Mouse (Mus musculus): Measurements from ENCODE around the gene Entpd3. TPM values are rescaled to one million over a fixed set of nuclear protein-coding genes. Genes with fewer than 3 reads are reported as not detected.
A peak's percentile ranks its signal among the peaks of the same experiment; 100 is the strongest.

The Entpd3 gene
- polyA plus RNA-seq, 1 experiment from 2014 or later = 1.8 TPM

DNA sequence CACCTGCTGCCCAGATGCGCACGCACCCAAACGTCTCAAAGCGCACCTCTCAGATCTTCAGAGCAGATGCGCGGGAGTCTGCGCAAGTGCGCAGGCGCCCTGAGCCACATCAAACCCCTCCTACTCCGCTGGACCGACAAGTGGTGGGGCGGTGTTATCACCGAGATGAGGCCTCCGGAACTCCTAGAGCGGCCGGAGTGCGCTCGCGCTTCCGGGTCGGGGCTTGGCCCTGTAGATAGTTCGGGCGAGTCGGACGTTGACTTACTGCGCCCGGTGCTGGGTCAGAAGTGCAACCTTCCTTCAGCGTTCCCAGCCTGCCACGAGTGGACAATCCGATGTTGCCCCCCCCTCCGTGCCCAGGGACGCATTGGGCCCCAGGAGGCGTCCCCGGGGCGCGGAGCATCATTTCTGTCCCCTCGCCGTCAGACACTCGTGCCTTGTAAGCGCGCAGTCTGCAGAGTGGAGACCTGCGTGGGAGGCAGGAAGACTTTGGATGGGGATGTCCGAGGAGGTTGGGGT lies 37.6 kb downstream of the Entpd3 start:
- peak overlapping the region; percentile 94 for H3K4me2 ChIP-seq (replicated peaks; ENCODE audit: low read depth, low read length)
- peak; percentile 94 for ATAC-seq (ENCODE audit: low FRiP score, low TSS enrichment)
- no peaks in the 10 kb centered on the region for H3K9me3 ChIP-seq (ENCODE audit: low read length)
- WGBS = under 1% methylated on average over 43 of the region's 43 CpGs
- H3K9ac ChIP-seq (replicated peaks; ENCODE audit: low read length) = peak overlapping the region; percentile 87
- no peaks in the 10 kb centered on the region for H3K27me3 ChIP-seq (ENCODE audit: insufficient read depth, low read length)
- H3K27ac ChIP-seq (ENCODE audit: low read length) = peak overlapping the region; percentile 62
- H3K4me3 ChIP-seq (ENCODE audit: low read length) = peak overlapping the region; percentile 64
- H3K36me3 ChIP-seq (ENCODE audit: insufficient read depth, low read length) = peaks cover 37% of the 10 kb centered on the region
- H3K4me1 ChIP-seq (ENCODE audit: insufficient read depth, low read length) = peaks cover 18% of the 10 kb centered on the region

- H3K9ac ChIP-seq (replicated peaks; ENCODE audit: low read length) = peak overlapping the region; percentile 87
- WGBS = 54% methylated on average over 12 of the region's 12 CpGs
- H3K27ac ChIP-seq (ENCODE audit: low read length) = peak overlapping the region; percentile 1; the same call in 1 of the 2 replicates
- peak overlapping the region; percentile 94 for H3K4me2 ChIP-seq (replicated peaks; ENCODE audit: low read depth, low read length)
- H3K36me3 ChIP-seq (ENCODE audit: insufficient read depth, low read length) = peaks cover 34% of the 10 kb centered on the region
- no peaks in the 10 kb centered on the region for H3K27me3 ChIP-seq (ENCODE audit: insufficient read depth, low read length)
- H3K4me1 ChIP-seq (ENCODE audit: insufficient read depth, low read length) = peaks cover 17% of the 10 kb centered on the region
- no peaks in the 10 kb centered on the region for H3K9me3 ChIP-seq (ENCODE audit: low read length)
- H3K4me3 ChIP-seq (ENCODE audit: low read length) = peak overlapping the region; percentile 64
- no peak for ATAC-seq (ENCODE audit: low FRiP score, low TSS enrichment)
These were observed 38.2 kb downstream of the Entpd3 start for GRCm38 (mm10) chr9:120577706-120578405.

DNA sequence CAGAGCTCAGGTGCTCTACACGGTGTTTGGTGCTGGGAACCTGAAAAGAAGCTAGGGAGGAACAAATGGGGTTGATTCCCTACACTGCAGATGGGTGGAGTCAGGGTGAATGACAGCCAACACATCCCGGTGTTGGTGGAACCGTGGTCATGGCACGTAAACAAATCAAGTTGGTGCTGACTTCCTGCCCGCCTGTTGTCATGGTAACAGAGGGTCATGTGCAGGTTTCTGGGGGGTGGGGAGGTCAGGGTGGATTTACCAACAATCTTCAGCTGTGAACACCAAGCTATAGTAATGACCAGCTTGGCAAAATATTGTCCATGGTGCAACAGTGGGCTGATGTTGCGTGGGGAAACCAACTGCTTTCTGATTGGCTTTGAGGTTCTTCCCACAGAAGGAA lies 39.1 kb downstream of the Entpd3 start:
- 50% methylated on average over 6 of the region's 6 CpGs for WGBS
- no peak overlapping the region for H3K4me2 ChIP-seq (replicated peaks; ENCODE audit: low read depth, low read length)
- no peak overlapping the region for H3K4me3 ChIP-seq (ENCODE audit: low read length)
- H3K9ac ChIP-seq (replicated peaks; ENCODE audit: low read length) = no peak overlapping the region
- H3K36me3 ChIP-seq (ENCODE audit: insufficient read depth, low read length) = peaks cover 25% of the 10 kb centered on the region
- H3K9me3 ChIP-seq (ENCODE audit: low read length) = no peaks in the 10 kb centered on the region
- ATAC-seq (ENCODE audit: low FRiP score, low TSS enrichment) = no peak
- H3K27me3 ChIP-seq (ENCODE audit: insufficient read depth, low read length) = no peaks in the 10 kb centered on the region
- peaks cover 16% of the 10 kb centered on the region for H3K4me1 ChIP-seq (ENCODE audit: insufficient read depth, low read length)
- no peak overlapping the region for H3K27ac ChIP-seq (ENCODE audit: low read length)

- Histone ChIP-seq H3K4me2 (replicated peaks; ENCODE audit: low read depth, low read length) (no peak overlapping the region), H3K9ac (replicated peaks; ENCODE audit: low read length) (no peak overlapping the region), H3K36me3 (ENCODE audit: insufficient read depth, low read length) (peaks cover 15% of the 10 kb centered on the region), H3K27ac (ENCODE audit: low read length) (no peak overlapping the region), H3K4me1 (ENCODE audit: insufficient read depth, low read length) (peaks cover 16% of the 10 kb centered on the region), H3K9me3 (ENCODE audit: low read length) (no peaks in the 10 kb centered on the region), H3K4me3 (ENCODE audit: low read length) (no peak overlapping the region), H3K27me3 (ENCODE audit: insufficient read depth, low read length) (no peaks in the 10 kb centered on the region)
- ATAC-seq (ENCODE audit: low FRiP score, low TSS enrichment) = no peak
- 78% methylated on average over 7 of the region's 7 CpGs for WGBS
These were observed 40.2 kb downstream of the Entpd3 start for GRCm38 (mm10) chr9:120579808-120580207.

GRCm38 (mm10) chr9:120581941-120582618 lies 42.5 kb downstream of the Entpd3 start:
- Histone ChIP-seq H3K4me2 (replicated peaks; ENCODE audit: low read depth, low read length) (peak overlapping the region; percentile 94), H3K4me3 (ENCODE audit: low read length) (peak overlapping the region; percentile 50), H3K27ac (ENCODE audit: low read length) (peak overlapping the region; percentile 87), H3K9me3 (ENCODE audit: low read length) (no peaks in the 10 kb centered on the region), H3K4me1 (ENCODE audit: insufficient read depth, low read length) (peaks cover 16% of the 10 kb centered on the region), H3K9ac (replicated peaks; ENCODE audit: low read length) (peak overlapping the region; percentile 78), H3K36me3 (ENCODE audit: insufficient read depth, low read length) (no peaks in the 10 kb centered on the region), H3K27me3 (ENCODE audit: insufficient read depth, low read length) (no peaks in the 10 kb centered on the region)
- 20% methylated on average over 21 of the region's 21 CpGs for WGBS
- peak; percentile 79 for ATAC-seq (ENCODE audit: low FRiP score, low TSS enrichment)

- no peaks in the 10 kb centered on the region for H3K27me3 ChIP-seq (ENCODE audit: insufficient read depth, low read length)
- peak; percentile 84 for ATAC-seq (ENCODE audit: low FRiP score, low TSS enrichment)
- WGBS = 7% methylated on average over 28 of the region's 28 CpGs
- H3K9ac ChIP-seq (replicated peaks; ENCODE audit: low read length) = peak overlapping the region; percentile 78
- H3K27ac ChIP-seq (ENCODE audit: low read length) = peak overlapping the region; percentile 87
- H3K9me3 ChIP-seq (ENCODE audit: low read length) = no peaks in the 10 kb centered on the region
- peak overlapping the region; percentile 50 for H3K4me3 ChIP-seq (ENCODE audit: low read length)
- H3K4me2 ChIP-seq (replicated peaks; ENCODE audit: low read depth, low read length) = peak overlapping the region; percentile 94
- peaks cover 14% of the 10 kb centered on the region for H3K4me1 ChIP-seq (ENCODE audit: insufficient read depth, low read length)
- H3K36me3 ChIP-seq (ENCODE audit: insufficient read depth, low read length) = no peaks in the 10 kb centered on the region
These were observed 43.1 kb downstream of the Entpd3 start for GRCm38 (mm10) chr9:120582619-120583308.

DNA sequence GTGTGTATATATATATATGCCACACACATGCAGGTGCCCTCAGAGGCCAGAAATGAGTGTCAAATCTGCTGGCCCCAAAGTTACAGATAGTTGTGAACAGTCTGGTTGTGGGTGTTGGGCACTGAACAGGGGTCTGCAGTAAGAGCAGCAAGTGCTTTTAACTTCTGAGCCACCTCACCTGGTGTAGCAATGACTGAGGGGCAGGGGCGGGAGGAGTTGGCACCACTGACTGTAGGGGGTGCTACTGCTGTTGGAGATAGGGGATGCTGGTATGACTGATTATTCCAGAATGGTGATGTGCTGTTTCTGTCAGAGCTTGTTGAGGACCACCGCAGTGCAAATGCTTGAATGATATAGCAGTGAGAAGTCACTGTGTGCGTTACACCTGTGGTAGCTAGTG lies 43.7 kb downstream of the Entpd3 start:
- Histone ChIP-seq H3K9ac (replicated peaks; ENCODE audit: low read length) (no peak overlapping the region; the same call in 1 of the 2 replicates), H3K9me3 (ENCODE audit: low read length) (no peaks in the 10 kb centered on the region), H3K4me3 (ENCODE audit: low read length) (no peak overlapping the region), H3K27ac (ENCODE audit: low read length) (no peak overlapping the region), H3K4me2 (replicated peaks; ENCODE audit: low read depth, low read length) (no peak overlapping the region; the same call in 1 of the 2 replicates), H3K4me1 (ENCODE audit: insufficient read depth, low read length) (peaks cover 12% of the 10 kb centered on the region), H3K27me3 (ENCODE audit: insufficient read depth, low read length) (no peaks in the 10 kb centered on the region), H3K36me3 (ENCODE audit: insufficient read depth, low read length) (no peaks in the 10 kb centered on the region)
- no peak for ATAC-seq (ENCODE audit: low FRiP score, low TSS enrichment)
- 87% methylated on average over 3 of the region's 3 CpGs for WGBS

GRCm38 (mm10) chr9:120586546-120586945 lies 46.9 kb downstream of the Entpd3 start:
- no peaks in the 10 kb centered on the region for H3K36me3 ChIP-seq (ENCODE audit: insufficient read depth, low read length)
- 14% methylated on average over 3 of the region's 3 CpGs for WGBS
- H3K4me3 ChIP-seq (ENCODE audit: low read length) = no peak overlapping the region
- no peak overlapping the region for H3K9ac ChIP-seq (replicated peaks; ENCODE audit: low read length)
- H3K27ac ChIP-seq (ENCODE audit: low read length) = no peak overlapping the region
- ATAC-seq (ENCODE audit: low FRiP score, low TSS enrichment) = no peak
- no peak overlapping the region for H3K4me2 ChIP-seq (replicated peaks; ENCODE audit: low read depth, low read length)
- H3K4me1 ChIP-seq (ENCODE audit: insufficient read depth, low read length) = peaks cover 12% of the 10 kb centered on the region
- no peaks in the 10 kb centered on the region for H3K9me3 ChIP-seq (ENCODE audit: low read length)
- H3K27me3 ChIP-seq (ENCODE audit: insufficient read depth, low read length) = no peaks in the 10 kb centered on the region

GRCm38 (mm10) chr9:120591490-120591889 lies 51.9 kb downstream of the Entpd3 start:
- H3K36me3 ChIP-seq (ENCODE audit: insufficient read depth, low read length) = no peaks in the 10 kb centered on the region
- peaks cover 3% of the 10 kb centered on the region; the same call in 1 of the 2 replicates for H3K4me1 ChIP-seq (ENCODE audit: insufficient read depth, low read length)
- no peak overlapping the region for H3K4me2 ChIP-seq (replicated peaks; ENCODE audit: low read depth, low read length)
- WGBS = 4% methylated on average over 9 of the region's 9 CpGs
- no peak for ATAC-seq (ENCODE audit: low FRiP score, low TSS enrichment)
- no peak overlapping the region for H3K4me3 ChIP-seq (ENCODE audit: low read length)
- no peak overlapping the region for H3K9ac ChIP-seq (replicated peaks; ENCODE audit: low read length)
- H3K9me3 ChIP-seq (ENCODE audit: low read length) = no peaks in the 10 kb centered on the region
- no peak overlapping the region for H3K27ac ChIP-seq (ENCODE audit: low read length)
- no peaks in the 10 kb centered on the region for H3K27me3 ChIP-seq (ENCODE audit: insufficient read depth, low read length)
